Mouse (Mus musculus) R1 (cell line): Measurements from ENCODE around the gene Clp1.
A peak's percentile ranks its signal among the peaks of the same experiment; 100 is the strongest.

ENCODE experiments used
- DNase-seq: peaks from one replicate; pipeline ENCODE4 v3.0.0-alpha.2; 2018; ENCODE audit warnings: low read depth, low spot score

Gene Clp1

DNA sequence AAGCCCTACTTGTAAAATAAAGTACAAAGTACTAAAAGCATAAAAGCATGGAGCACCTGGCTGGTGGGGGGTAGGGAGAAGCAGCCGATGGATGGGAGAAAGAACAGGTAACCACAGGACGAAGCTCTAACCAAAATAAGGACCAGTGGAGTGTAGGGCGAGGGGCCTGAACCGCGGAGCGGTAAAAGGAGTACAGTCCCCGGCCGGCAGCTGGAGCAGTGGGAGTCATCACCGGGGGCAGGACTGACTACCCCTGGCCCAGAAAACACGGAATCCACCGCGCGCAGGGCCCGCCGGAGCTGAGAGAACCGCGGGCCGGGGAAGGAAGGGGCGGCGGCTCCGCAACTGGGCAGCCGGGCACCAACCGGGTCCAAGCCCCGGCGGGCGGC, 12.7 kb downstream of the Clp1 start:
- peak; percentile 44 for DNase-seq

DNA sequence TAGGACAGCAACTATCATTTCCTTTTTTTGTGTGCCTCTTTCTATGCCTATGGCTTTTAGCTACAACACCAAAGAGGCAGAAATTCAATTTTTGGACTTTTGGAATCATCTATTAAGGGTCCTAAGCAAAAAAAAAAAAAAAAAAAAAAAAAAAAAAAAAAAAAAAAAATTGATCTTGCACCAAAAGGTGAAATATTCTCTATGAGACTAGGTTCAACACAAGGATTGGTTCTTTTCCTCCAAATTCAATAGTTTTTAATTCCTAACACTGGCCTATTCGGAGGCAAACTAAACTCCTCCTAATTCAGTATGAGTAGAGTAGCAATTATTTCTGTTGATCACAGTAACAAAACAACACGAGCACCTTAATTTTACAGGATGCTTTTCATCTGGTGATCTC, 15.3 kb downstream of the Clp1 start:
- no peak for DNase-seq

DNA sequence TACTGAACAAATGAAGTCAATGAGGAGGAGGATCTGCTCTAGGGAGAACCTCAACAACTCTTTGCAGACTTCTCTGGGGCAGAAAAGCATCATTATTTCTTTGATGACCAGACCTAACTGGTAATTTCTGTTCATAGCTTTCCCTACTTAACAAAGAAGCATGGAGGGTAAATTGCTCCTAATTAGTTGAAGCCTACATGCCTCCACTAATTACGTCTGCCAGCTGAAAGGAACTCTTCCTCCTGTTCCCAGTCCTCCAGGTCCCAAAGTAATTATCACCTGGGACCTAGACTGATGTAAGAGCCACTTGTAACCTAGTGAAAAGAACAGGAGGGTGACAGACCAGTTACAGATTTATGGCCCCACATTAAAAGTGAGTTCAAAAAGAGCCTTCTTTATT, 19.6 kb downstream of the Clp1 start:
- DNase-seq = no peak

GRCm38 (mm10) chr2:84705295-84705694, 21.9 kb downstream of the Clp1 start:
- peak; percentile 10 for DNase-seq

- DNase-seq = no peak
Observed at GRCm38 (mm10) chr2:84704329-84704728, 22.8 kb downstream of the Clp1 start.

DNA sequence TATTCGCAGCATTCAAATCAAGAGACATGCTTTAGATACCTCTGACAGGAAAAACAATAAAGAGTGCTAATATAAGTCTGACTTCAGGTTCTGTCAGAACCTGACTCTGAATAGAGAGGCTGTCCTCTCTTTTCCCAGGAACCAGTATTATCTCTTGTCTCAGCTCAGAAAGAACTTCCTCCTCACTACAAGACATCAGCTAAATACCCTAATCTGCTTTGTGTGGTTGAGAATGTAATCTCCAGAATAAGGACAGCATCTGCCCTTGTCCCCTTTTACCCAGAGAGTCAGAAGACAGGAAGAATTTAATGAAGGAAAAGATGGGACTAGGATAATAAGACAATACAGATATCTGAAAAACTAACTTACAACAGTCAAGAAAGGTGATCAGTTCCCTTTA, 23.7 kb downstream of the Clp1 start:
- DNase-seq = no peak

GRCm38 (mm10) chr2:84695007-84695695, 32.0 kb downstream of the Clp1 start:
- DNase-seq = no peak

DNA sequence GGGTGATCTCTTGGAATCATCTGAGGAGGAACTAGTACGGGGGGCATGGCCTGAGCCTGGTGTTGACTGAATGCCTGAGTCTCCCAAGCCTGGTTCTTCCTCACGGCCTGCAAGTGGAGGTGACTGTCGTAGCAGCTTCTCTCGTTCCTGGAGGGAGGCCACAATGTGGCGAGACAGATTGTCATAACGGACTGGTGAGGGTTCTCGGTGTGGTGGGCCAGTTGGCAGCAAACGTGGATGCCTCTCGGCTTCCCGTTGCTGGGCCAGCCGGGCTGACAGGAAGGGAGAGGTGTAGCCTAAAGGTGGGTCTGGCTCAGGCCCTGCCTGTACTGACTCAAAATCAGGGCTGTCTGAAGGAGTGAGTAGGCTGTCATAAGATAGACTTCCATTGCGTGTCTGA, 37.1 kb downstream of the Clp1 start:
- no peak for DNase-seq

GRCm38 (mm10) chr2:84688080-84688844, 38.9 kb downstream of the Clp1 start:
- DNase-seq = no peak

- no peak for DNase-seq
Observed at GRCm38 (mm10) chr2:84682605-84683183, 44.5 kb downstream of the Clp1 start.

- no peak for DNase-seq
Observed at GRCm38 (mm10) chr2:84679016-84679415, 48.1 kb downstream of the Clp1 start, which contains the start of gene Tmx2. Gene Tmx2 (minus strand): TSS chr2:84679140.

GRCm38 (mm10) chr2:84677968-84678880, 48.9 kb downstream of the Clp1 start, which contains the start of the genes Gm28635 and Med19:
Gene Gm28635 (minus strand): TSS chr2:84678041.
Gene Med19 (plus strand): TSS chr2:84678402.
- peak; percentile 100 for DNase-seq

DNA sequence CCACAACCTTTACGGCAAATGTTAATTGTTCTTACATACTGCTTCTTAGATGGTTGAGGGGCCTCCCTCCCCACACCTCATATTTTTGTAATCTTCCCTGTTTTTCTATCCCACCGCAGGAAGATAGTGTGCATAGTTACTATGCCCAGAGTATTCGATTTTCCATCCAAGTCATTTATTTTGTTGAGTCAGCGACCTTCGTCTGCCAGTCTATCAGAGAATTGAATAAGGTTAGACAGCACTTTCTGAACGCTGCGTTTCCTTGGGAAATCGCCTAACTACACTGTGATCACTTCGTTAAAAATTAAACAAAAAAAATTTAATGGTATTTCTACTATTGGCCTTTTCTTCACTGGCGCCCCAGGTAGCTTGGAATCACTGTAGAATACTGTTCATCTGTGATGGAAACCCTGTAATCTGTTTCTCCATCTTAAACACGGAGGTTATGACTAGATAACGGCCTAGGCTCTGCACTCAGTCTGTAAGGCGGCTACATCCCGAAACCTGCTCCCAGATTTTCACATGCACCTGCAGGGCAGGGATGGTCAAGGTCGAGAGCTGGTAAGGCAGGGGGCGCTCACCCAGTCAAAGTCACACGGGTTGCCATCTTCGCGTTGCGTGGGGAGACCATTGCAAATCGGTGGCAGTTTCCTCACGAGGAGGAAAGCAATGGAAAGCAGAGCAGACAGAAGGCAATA, 49.7 kb downstream of the Clp1 start:
- DNase-seq = peak; percentile 90
